Mouse (Mus musculus) ovary, adult 18-20 months (tissue): ENCODE measurements around the gene Chchd6.
A peak's percentile ranks its signal among the peaks of the same experiment; 100 is the strongest.

ENCODE experiments used
- DNase-seq: peaks from one replicate; pipeline ENCODE4 v3.0.0; 2022; ENCODE audit warnings: low spot score, mixed read lengths

The Chchd6 gene

GRCm38 (mm10) chr6:89404964-89405363, 190.5 kb downstream of the Chchd6 start:
- DNase-seq = peak; percentile 23

DNA sequence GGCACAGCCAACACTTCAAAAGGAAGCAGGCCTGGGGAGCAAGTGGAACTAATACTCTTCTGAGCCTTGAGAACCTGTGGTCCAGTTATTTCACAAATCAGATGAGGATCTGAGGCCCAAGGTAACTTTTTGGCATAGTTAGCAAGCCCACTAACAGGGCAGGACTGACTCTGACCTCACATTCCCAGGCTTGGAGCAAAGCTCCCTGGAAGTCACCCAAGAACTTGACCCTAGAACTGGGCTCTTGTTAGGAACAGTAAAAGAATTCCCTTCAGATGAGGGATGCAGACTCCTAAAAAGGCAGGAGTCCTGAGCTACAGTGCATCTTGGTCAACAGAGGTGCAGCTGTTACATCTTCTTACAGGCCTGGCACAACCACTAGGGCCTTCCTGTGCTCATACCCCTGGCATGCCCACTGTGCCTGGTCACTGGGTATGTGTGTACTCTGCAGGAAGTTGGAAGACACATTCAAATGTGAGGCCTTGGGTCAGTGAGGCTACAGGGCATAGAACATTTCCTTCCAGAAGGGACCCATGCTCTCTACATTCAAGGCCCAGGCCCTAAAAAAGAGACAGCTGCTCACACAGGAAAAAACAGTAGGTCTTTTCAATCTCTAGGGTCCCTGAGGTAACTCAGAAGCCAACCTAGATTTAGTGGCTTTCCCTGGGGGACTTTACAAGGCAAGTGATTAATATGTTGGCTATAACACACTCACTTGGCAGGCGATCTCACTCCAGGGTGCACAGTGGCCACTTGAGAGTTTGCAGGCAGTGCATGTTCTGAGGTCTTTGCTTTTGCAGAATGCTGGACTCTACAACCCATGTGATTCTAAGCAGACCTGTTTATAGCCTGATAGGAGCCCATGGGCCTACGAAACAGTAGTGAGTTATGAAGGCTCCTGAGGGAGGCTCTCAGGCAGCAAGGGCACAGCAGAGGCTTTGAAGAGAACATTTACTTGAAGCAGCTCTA, 191.9 kb downstream of the Chchd6 start:
- DNase-seq = no peak

GRCm38 (mm10) chr6:89402406-89402805, 193.0 kb downstream of the Chchd6 start:
- no peak for DNase-seq

GRCm38 (mm10) chr6:89399564-89399963, 195.9 kb downstream of the Chchd6 start:
- no peak for DNase-seq

- DNase-seq = no peak
Measured at GRCm38 (mm10) chr6:89397919-89398318, 197.5 kb downstream of the Chchd6 start.

DNA sequence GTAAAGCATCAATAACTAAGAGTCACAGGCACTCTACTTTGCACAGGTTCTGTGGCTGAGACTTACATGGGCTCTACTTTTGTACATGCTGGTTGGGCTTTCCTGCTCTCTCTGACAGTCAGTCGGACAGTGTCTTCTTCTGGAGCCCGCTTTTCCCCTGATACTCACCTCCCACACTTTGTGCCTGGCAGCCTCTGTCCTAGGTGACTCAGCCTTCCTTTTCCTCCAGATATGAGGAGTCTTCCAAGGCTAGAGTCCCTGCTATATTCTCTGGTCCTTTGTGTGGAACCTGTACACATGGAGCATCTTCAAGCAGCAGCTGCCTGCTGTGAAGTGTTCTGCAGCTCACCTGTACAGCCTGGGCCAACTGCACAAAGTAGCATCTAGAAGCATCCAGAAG, 201.6 kb downstream of the Chchd6 start:
- DNase-seq = no peak

- no peak for DNase-seq
Measured at GRCm38 (mm10) chr6:89392213-89392612, 203.2 kb downstream of the Chchd6 start.

DNA sequence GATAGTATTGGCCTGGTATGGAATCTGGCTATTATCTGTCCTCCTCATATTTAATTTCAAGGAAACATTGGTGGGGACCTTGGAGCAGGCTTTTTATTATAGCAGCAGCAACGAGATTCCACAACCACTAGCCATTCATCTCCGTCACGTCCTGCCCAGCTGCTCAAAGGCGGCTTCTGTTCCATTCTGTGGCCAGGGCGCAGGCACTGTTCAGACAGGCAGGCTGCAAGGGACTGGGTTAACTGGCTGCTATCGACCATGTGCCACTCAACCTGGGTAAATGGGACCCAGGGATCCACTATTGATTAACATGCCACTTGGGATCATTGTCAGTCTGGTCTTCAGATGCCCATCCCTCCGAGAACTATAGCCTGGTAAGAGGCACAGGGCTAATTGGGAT, 205.7 kb downstream of the Chchd6 start:
- DNase-seq = no peak

DNA sequence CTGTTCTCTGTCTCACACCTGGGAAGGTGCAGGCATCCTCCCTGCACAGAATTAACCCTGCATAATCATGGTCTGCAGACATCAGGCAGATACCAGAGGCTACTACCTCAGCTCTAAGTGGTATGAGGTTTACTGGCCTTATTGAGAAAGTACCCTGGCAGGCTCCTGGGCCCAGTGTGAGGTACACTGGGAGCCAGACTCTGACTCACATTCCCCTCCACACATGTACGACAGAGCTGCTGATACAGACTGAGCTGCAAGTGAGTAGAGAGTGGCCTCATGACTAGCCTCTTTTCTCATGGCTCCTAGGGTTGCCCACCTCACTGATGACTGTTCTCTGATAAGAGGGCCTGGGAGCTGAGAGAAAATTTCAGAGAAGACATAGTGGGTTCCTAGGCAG, 208.5 kb downstream of the Chchd6 start:
- DNase-seq = no peak

GRCm38 (mm10) chr6:89384699-89385098, 210.8 kb downstream of the Chchd6 start:
- no peak for DNase-seq

GRCm38 (mm10) chr6:89381851-89382250, 213.6 kb downstream of the Chchd6 start:
- DNase-seq = no peak

- no peak for DNase-seq
Measured at GRCm38 (mm10) chr6:89381172-89381571, 214.3 kb downstream of the Chchd6 start.

GRCm38 (mm10) chr6:89380751-89381150, 214.7 kb downstream of the Chchd6 start:
- DNase-seq = no peak

DNA sequence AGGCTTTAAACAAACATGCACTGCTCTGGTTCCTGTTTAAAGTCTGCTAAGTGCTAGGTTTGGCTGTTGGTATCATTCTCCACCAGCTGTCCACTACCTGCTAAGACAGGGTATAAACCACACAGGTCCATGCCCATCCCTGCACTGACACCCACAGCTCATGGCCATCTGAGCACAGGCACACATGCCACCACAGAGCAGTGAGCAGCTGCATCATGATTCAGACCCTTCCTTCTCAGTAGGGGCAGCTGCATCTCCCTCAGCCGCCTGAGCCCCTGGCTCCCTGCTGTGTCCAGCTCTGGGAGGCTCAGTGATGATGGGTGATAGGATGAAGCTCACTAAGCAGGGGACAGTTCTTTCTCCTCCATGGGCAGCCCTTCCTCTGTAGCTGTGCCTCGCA, 217.2 kb downstream of the Chchd6 start:
- no peak for DNase-seq

DNA sequence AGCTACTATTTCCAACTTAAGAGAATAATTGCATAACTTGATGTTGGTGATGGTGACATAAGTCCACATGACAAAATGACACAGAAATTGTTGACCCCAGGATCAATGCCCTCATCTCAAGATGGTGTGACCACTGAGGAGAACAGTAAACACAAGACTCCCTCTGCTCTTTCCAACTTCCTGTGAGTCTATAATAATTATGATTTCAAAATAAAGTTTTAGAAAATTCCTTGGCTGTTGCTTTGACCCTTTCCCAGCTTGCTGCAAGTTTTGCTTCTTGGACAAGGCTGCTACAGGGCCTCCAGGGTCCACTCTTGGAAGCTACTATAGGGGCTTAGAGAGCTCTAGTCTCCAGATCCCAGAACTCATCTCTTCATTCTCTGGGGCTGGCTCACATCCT, 226.6 kb downstream of the Chchd6 start:
- DNase-seq = no peak

GRCm38 (mm10) chr6:89364342-89364741, 231.1 kb downstream of the Chchd6 start:
- no peak for DNase-seq

DNA sequence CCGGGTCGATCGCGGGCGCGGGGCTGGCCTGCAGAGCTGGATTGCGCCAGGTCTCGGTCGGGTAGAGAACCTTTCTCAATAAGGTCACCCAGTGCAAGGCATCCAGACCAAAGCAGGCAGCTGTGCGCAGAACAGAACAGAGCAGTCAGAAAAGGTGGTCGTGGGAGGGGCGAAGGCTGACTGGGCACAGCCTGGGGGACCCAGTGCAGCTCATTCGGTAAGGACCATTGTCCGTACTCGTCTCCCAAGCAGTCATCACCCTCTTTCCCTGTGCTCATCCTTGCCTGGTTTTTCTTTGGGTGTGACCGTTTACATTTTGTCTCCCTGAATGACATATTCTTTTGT, 232.4 kb downstream of the Chchd6 start:
- no peak for DNase-seq

- DNase-seq = no peak
Measured at GRCm38 (mm10) chr6:89362281-89363106, 233.0 kb downstream of the Chchd6 start, which contains the start of gene Plxna1. Plxna1 (minus strand) TSS chr6:89362620.

DNA sequence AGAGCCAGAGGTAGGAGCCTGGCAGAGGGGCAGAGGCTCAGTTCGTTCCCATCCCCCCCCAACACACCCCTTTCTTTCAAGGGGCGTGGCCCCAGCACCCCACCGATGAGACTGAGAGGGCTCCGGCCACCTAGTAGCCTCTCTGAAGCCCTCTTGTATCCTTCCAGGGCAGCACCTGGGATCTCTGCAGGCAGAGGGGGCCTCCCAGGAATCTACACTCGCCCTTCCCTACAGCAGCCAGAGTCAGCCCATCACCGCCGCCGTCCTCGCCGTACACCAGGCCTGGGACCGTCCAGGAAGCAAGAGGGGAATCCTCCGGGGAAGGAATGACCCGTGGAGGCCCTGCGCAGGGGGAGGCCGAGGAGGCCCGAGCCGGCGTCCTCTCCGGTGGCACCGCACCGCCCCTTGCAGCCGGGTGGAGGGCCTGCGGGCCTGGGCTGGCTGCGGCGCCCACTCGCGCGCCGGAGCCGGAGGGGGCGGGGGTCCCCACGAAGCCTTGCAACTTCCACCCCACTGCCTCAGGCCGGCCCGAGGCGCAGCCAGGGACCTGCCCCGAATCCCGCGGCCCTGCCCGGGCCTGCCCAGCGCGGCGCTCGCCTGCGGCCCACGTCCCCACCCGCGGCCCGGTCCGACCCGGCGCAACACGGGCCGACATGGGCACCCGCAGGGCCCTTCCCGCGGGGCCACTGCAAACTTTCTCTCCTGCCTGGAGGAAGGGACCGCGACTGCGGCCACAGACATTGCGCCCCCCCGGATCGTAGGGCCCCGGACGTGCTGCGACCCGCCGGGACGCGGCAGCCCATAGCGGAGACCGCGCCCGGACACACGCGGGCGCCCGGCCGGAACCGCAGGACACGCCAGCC, 233.8 kb downstream of the Chchd6 start:
- no peak for DNase-seq

DNA sequence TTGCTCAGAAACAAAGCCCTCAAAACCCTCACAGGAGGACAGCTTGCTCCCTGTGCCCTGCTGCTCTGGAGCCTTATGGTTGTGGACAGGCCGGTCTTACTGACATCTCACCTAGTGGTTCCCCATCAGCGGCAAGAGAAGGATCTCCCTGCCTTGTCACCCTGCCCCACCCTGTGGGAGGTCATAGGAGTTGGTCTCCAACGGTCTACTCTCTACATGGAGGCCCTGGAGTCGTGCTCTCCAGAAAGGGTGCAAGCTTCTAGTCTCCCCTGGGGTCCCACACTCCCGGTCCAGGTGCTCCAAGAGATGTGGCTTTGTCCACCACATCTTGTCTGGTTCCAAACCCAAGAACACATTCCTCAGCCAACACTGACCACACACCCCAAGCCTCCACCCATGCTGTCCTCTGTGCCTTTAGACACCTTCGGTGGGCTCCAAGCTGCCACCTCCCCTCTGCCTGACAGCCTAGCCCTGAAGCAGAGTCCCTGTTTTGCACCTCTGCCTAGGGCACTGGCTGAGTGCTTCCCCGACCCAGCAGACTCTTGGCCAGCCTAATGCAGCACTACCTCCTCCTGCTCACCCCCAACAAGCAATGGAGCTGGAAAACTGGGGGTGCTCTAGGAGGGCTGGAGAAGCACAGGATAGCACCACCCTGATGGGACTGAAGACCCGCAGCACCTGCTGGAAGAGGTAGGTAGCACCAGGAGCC, 234.6 kb downstream of the Chchd6 start:
- DNase-seq = no peak
